Mouse (Mus musculus) E14TG2a.4 (cell line): ENCODE data around the gene Gm5662.
"Not testable (repeated sequence)": the region's sequence is repeated elsewhere in the genome, so short reads cannot be mapped to it uniquely, and the experiment has no call there.

Source experiments
- H3K27me3 ChIP-seq: 2 replicates; pipeline ENCODE4 v1.6.1; 2014; ENCODE audit warnings: low read length, control low read depth; ENCODE audit not compliant: insufficient read depth
- H3K36me3 ChIP-seq: 2 replicates; pipeline ENCODE4 v1.6.1; 2014; ENCODE audit warnings: low read length, control low read depth; ENCODE audit not compliant: insufficient read depth
- H3K4me1 ChIP-seq: replicated peaks from 2 replicates; pipeline ENCODE4 v1.6.1; 2014; ENCODE audit warnings: low read depth, low read length, control low read depth
- H3K4me3 ChIP-seq: replicated peaks from 2 replicates; pipeline ENCODE4 v1.5.1; 2014; ENCODE audit warnings: mild to moderate bottlenecking, low read length
- H3K9me3 ChIP-seq: 2 replicates; pipeline ENCODE4 v1.6.1; 2014; ENCODE audit warnings: low read length, control low read depth
- CTCF ChIP-seq: conservative IDR thresholded peaks from 2 replicates; pipeline ENCODE4 v1.5.1; 2014; ENCODE audit warnings: low read length
- NANOG ChIP-seq: IDR thresholded peaks from 2 replicates; pipeline ENCODE4 v1.6.1; 2014; ENCODE audit warnings: borderline replicate concordance, low read length, mixed read lengths
- POU5F1 ChIP-seq: IDR thresholded peaks from 2 replicates; pipeline ENCODE4 v1.6.1; 2014; ENCODE audit warnings: low read length, borderline replicate concordance

Gm5662 gene

GRCm38 (mm10) chr12:88274400-88274799, at the start of gene Gm5662:
Gene Gm5662, minus strand, starts transcription at chr12:88274500.
- H3K36me3 ChIP-seq, H3K4me3 ChIP-seq, H3K9me3 ChIP-seq, H3K27me3 ChIP-seq, H3K4me1 ChIP-seq: not testable (repeated sequence)

DNA sequence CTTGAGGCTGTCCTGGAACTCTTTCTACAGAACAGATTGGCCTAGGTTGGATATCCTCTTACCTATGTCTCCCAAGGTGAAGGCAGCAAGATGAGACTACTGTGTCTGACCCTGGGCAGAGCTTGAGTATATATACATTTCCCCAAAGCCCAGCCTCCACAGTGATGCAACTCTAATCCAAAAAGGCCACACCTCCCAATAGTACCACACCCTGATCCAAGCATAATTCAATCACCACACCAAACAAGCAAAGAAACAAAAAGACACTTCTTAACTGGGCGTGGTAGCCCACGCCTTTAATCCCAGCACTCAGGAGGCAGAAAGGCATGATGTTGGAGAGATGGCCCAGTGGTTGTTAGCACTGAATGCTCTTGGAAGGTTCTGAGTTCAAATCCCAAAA, 49.6 kb upstream of the Gm5662 start, which contains the start of gene Gm5039:
Gene Gm5039 (minus strand): TSS at position 101 of the 400 bp plus-strand sequence.
- H3K4me3 ChIP-seq, H3K27me3 ChIP-seq, H3K36me3 ChIP-seq, H3K4me1 ChIP-seq, H3K9me3 ChIP-seq: not testable (repeated sequence)

DNA sequence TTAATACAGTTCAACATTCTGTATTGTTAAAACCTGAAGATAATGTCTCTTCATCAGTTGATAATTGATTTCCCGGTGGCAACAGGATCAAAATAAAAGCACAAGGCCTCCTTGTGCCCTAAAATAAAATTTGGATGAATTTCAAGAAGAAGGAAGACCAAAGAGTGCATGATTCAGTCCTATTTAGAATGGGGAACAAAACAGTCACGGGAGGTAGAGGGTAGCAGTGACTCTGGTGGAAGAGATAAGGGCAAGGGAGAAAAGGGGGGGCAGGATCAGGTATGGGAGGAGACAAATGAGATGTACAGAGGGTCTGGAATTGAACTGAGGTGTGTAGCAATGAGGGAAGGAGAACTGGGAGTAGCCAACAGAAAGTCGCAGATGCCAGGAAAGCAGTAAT, 40.3 kb upstream of the Gm5662 start:
- no peaks in the 10 kb centered on the region for H3K27me3 ChIP-seq
- H3K36me3 ChIP-seq, result no peaks in the 10 kb centered on the region
- TF ChIP-seq NANOG, result no peak
- no peak for TF ChIP-seq POU5F1
- H3K4me3 ChIP-seq, result no peak overlapping the region
- H3K9me3 ChIP-seq, result peaks cover 41% of the 10 kb centered on the region
- no peaks in the 10 kb centered on the region for H3K4me1 ChIP-seq

GRCm38 (mm10) chr12:88297171-88297570, 22.9 kb upstream of the Gm5662 start:
- not testable (repeated sequence) for H3K27me3 ChIP-seq, H3K4me3 ChIP-seq, H3K36me3 ChIP-seq, H3K4me1 ChIP-seq
- H3K9me3 ChIP-seq, result peaks cover 14% of the 10 kb centered on the region

- H3K4me1 ChIP-seq, H3K36me3 ChIP-seq, H3K9me3 ChIP-seq, H3K27me3 ChIP-seq, H3K4me3 ChIP-seq: not testable (repeated sequence)
These were observed 18.8 kb upstream of the Gm5662 start for GRCm38 (mm10) chr12:88293082-88293481.

DNA sequence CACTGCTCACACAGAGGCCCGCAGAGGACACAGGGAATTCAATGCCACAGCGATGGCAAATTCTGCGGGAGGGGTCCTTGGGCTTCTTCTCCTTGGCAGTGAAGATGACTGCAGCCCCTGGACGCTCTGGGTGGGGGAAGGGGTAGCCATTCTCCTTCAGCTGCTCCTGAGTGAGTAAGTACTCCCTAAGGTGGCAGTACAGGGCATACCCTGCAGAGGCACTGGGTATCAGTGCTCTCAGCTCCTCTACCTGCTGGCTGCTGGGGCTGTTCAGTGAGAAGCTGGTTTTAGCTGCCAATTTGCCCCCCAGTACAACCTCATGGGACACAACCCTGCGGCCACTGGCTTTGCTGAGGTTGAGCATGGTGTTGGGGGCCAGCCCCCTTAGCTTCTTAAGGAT, 10.9 kb upstream of the Gm5662 start:
- H3K4me3 ChIP-seq, H3K36me3 ChIP-seq, H3K27me3 ChIP-seq, H3K9me3 ChIP-seq, H3K4me1 ChIP-seq: not testable (repeated sequence)

- Histone ChIP-seq H3K36me3 (no peaks in the 10 kb centered on the region), H3K27me3 (0 out of 2 replicates have a peak, but pooled peaks cover 2% of the 10 kb centered on the region), H3K9me3 (peaks cover 6% of the 10 kb centered on the region), H3K4me1 (peaks cover 2% of the 10 kb centered on the region; the same call in 1 of the 2 replicates), H3K4me3 (no peak overlapping the region)
- no peak for TF ChIP-seq CTCF
- no peak for TF ChIP-seq NANOG
- no peak for TF ChIP-seq POU5F1
These were observed 17.1 kb downstream of the Gm5662 start for GRCm38 (mm10) chr12:88257241-88257640.

GRCm38 (mm10) chr12:88255917-88256316, 18.4 kb downstream of the Gm5662 start:
- not testable (repeated sequence) for H3K27me3 ChIP-seq, H3K4me3 ChIP-seq

GRCm38 (mm10) chr12:88250000-88250399, 24.3 kb downstream of the Gm5662 start, which contains the start of gene Gm8332:
Gene Gm8332, minus strand, starts transcription at chr12:88250100.
- not testable (repeated sequence) for H3K36me3 ChIP-seq, H3K4me1 ChIP-seq, H3K27me3 ChIP-seq, H3K4me3 ChIP-seq
- peaks cover 27% of the 10 kb centered on the region for H3K9me3 ChIP-seq

More at GRCm38 (mm10) chr12:88255917-88256316, 18.4 kb downstream of the Gm5662 start:
- H3K9me3 ChIP-seq, H3K4me1 ChIP-seq, H3K36me3 ChIP-seq: not testable (repeated sequence)

GRCm38 (mm10) chr12:88245786-88246185, 28.5 kb downstream of the Gm5662 start:
- not testable (repeated sequence) for H3K27me3 ChIP-seq, H3K4me3 ChIP-seq, H3K4me1 ChIP-seq, H3K36me3 ChIP-seq
- H3K9me3 ChIP-seq, result peaks cover 61% of the 10 kb centered on the region

GRCm38 (mm10) chr12:88242940-88243339, 31.4 kb downstream of the Gm5662 start:
- not testable (repeated sequence) for H3K27me3 ChIP-seq, H3K4me3 ChIP-seq, H3K4me1 ChIP-seq, H3K36me3 ChIP-seq
- peaks cover 58% of the 10 kb centered on the region for H3K9me3 ChIP-seq
